Mouse (Mus musculus) ES-Bruce4 (cell line): ENCODE measurements at regions not wholly inside any gene's neighbourhood (a gene's known extent, or its start where the extent isn't known, plus 50 kb on each side); places are given as distances from the start of the nearest gene placed in this dataset.

Experiments used
- H3K27ac ChIP-seq: 2 replicates; pipeline ENCODE4 v1.5.1; 2012; ENCODE audit warnings: low read length, inconsistent platforms; ENCODE audit not compliant: insufficient read depth
- H3K27me3 ChIP-seq: 2 replicates; pipeline ENCODE4 v1.6.1; 2012; ENCODE audit warnings: mild to moderate bottlenecking, low read length, inconsistent platforms; ENCODE audit not compliant: control insufficient read depth, poor library complexity, insufficient read depth, severe bottlenecking
- H3K36me3 ChIP-seq: 2 replicates; pipeline ENCODE4 v1.6.1; 2012; ENCODE audit warnings: inconsistent platforms, mild to moderate bottlenecking, low read length, moderate library complexity; ENCODE audit not compliant: control insufficient read depth, poor library complexity, insufficient read depth, severe bottlenecking
- H3K4me1 ChIP-seq: one replicate; pipeline ENCODE4 v1.8.1; 2011; ENCODE audit warnings: low read length; ENCODE audit not compliant: control insufficient read depth, insufficient read depth
- H3K4me3 ChIP-seq: 2 replicates; pipeline ENCODE4 v1.5.1; 2011; ENCODE audit warnings: low read depth, mild to moderate bottlenecking, low read length
- H3K9ac ChIP-seq: 2 replicates; pipeline ENCODE4 v1.6.1; 2012; ENCODE audit warnings: low read depth, mild to moderate bottlenecking, inconsistent platforms; ENCODE audit not compliant: poor library complexity, severe bottlenecking
- H3K9me3 ChIP-seq: replicated peaks from 2 replicates; pipeline ENCODE4 v1.6.1; 2012; ENCODE audit warnings: mild to moderate bottlenecking, low read length, inconsistent platforms; ENCODE audit not compliant: control insufficient read depth, poor library complexity, insufficient read depth, severe bottlenecking
- CTCF ChIP-seq: IDR thresholded peaks from one replicate; pipeline ENCODE4 v1.8.1; 2011; ENCODE audit warnings: low read depth, low read length
- EP300 ChIP-seq: IDR thresholded peaks from 2 replicates; pipeline ENCODE4 v1.6.1; 2011; ENCODE audit warnings: low read depth, low read length; ENCODE audit not compliant: insufficient read depth
- POLR2A ChIP-seq: IDR thresholded peaks from one replicate; pipeline ENCODE4 v1.8.1; 2011; ENCODE audit warnings: low read length; ENCODE audit not compliant: insufficient read depth

- no peaks in the 10 kb centered on the region for H3K4me1 ChIP-seq
- no peak for TF ChIP-seq EP300
- no peak for TF ChIP-seq POLR2A
- TF ChIP-seq CTCF = no peak
- no peak overlapping the region for H3K4me3 ChIP-seq
- H3K9me3 ChIP-seq = no peaks in the 10 kb centered on the region
- H3K36me3 ChIP-seq = no peaks in the 10 kb centered on the region
- H3K9ac ChIP-seq = no peak overlapping the region
- H3K27me3 ChIP-seq = no peaks in the 10 kb centered on the region
- no peak overlapping the region for H3K27ac ChIP-seq
Observed at GRCm38 (mm10) chr4:89427345-89428293, 116.8 kb upstream of the Cdkn2b start.

DNA sequence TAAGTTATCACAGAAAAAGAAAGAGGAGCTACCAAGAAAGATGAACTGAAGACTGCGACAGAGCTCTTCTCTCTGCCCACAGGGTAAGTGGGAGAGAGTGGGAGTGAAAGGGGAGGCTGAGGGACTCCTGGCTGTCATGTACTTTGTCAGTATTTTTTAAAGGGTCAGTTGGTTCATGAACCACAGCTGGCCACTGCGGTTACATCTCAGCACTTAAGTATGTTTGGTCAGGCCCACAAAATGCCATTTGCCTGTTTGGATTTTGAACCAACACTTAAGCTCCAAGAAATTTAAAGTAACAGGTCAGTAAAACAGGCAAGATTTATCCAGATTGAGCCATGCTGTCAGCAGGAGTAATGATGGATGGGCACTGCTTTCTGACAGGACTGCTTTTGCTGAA, 115.1 kb upstream of the Cdkn2b start:
- Histone ChIP-seq H3K9ac (no peak overlapping the region), H3K27me3 (no peaks in the 10 kb centered on the region), H3K4me1 (no peaks in the 10 kb centered on the region), H3K9me3 (no peaks in the 10 kb centered on the region), H3K36me3 (no peaks in the 10 kb centered on the region), H3K27ac (no peak overlapping the region), H3K4me3 (no peak overlapping the region)
- TF ChIP-seq EP300 (no peak), POLR2A (no peak), CTCF (no peak)

DNA sequence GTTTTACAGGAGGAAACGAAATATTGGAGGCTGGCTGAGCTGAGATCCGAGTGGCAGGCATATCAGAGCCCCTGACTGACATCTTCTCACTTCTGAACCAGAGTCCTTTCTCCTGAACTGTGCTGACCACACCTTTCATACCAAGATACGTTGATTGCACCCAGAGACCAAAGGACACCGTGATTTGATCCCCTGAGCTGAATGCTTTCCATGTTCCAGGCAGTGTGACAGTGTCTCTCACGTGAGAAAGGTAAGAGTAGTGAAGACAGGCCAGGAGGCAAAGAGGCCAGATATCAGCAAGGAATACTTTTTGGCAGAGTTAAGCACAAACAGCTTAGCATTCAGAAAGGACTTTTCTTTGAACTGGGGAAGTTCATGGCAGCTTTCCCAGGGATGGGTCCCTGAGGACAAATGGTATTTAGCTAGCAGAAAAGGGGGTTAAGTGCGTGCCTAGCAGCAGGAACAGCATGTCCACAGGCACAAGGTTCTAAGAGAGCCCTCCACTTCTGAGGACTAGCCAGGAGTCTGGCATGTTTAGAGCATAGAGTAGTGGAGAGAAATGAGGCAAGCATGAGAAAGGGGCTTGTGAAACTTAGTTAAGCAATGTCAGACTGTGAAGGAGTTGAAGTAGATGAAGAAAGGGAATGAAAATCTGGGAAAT, 111.0 kb upstream of the Cdkn2b start:
- Histone ChIP-seq H3K27me3 (no peaks in the 10 kb centered on the region), H3K4me3 (no peak overlapping the region), H3K9me3 (no peaks in the 10 kb centered on the region), H3K4me1 (no peaks in the 10 kb centered on the region), H3K36me3 (no peaks in the 10 kb centered on the region), H3K9ac (no peak overlapping the region), H3K27ac (no peak overlapping the region)
- no peak for TF ChIP-seq POLR2A
- TF ChIP-seq EP300 = no peak
- TF ChIP-seq CTCF = no peak

DNA sequence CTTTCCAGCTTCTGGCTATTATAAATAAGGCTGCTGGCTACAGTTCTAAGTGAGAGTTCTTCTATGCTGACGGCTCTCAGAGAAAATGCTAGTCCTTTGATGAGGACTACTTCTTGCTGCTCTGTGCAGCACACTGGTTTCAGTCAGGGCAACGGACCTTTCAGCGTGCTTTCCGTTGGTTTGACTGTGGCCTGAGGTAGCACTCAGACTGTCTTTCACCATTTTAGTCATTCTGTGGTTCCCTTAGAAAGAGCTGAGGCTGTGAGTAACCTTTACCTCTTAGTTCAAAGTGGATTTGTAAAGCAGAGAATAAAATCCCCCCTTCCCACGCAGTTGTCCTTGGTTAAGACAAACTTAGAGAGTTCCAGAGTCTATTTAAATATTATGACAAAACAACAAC, 110.0 kb upstream of the Cdkn2b start:
- H3K27me3 ChIP-seq = no peaks in the 10 kb centered on the region
- TF ChIP-seq CTCF (no peak), EP300 (no peak), POLR2A (no peak)
- H3K4me1 ChIP-seq = no peaks in the 10 kb centered on the region
- no peak overlapping the region for H3K27ac ChIP-seq
- H3K9ac ChIP-seq = no peak overlapping the region
- H3K36me3 ChIP-seq = no peaks in the 10 kb centered on the region
- H3K4me3 ChIP-seq = no peak overlapping the region
- H3K9me3 ChIP-seq = no peaks in the 10 kb centered on the region

- H3K27ac ChIP-seq = no peak overlapping the region
- no peaks in the 10 kb centered on the region for H3K27me3 ChIP-seq
- H3K9me3 ChIP-seq = no peaks in the 10 kb centered on the region
- H3K4me1 ChIP-seq = no peaks in the 10 kb centered on the region
- no peaks in the 10 kb centered on the region for H3K36me3 ChIP-seq
- no peak overlapping the region for H3K9ac ChIP-seq
- no peak overlapping the region for H3K4me3 ChIP-seq
- no peak for TF ChIP-seq EP300
- no peak for TF ChIP-seq CTCF
- TF ChIP-seq POLR2A = no peak
Observed at GRCm38 (mm10) chr4:89419507-89419906, 108.7 kb upstream of the Cdkn2b start.

DNA sequence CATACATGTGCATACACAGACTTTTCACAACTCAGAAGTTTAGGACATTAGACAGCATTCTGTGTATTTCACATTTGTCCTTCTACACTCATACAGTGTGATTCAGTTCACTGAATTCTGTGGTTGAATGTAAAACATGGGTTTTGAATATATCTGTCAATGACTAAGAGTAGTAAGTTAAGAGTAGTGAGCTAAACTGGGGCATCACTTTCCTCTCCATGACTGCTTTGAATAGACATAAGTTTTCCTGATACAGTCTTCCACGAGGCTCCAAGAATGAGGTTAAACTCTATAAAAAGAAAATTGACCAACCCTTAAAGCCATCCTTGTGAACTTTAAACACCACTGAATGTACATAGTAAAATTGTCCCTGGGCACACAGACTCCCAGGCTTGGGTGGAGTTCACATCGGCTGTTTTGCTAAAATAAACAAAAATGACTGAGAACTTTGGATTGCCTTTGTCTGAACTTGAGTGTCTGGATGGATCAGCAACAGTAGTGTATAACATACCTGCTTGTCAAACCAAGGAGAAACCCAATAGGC, 94.9 kb upstream of the Cdkn2b start:
- TF ChIP-seq EP300 (no peak), CTCF (no peak), POLR2A (no peak)
- Histone ChIP-seq H3K4me3 (no peak overlapping the region), H3K27ac (no peak overlapping the region), H3K27me3 (no peaks in the 10 kb centered on the region), H3K36me3 (no peaks in the 10 kb centered on the region), H3K9ac (no peak overlapping the region), H3K4me1 (no peaks in the 10 kb centered on the region), H3K9me3 (no peaks in the 10 kb centered on the region)
